Mouse (Mus musculus): ENCODE measurements around the gene Klf3.

Klf3 gene

GRCm38 (mm10) chr5:64830773-64831172 lies 27.6 kb downstream of the Klf3 start:
- in situ Hi-C loops (cut with MboI; ENCODE audit: low sequenced_read_pairs) = no loop called here

- in situ Hi-C loops (cut with MboI; ENCODE audit: low sequenced_read_pairs) = no loop called here
These were observed 30.2 kb downstream of the Klf3 start for GRCm38 (mm10) chr5:64833410-64833809.

- in situ Hi-C loops (cut with MboI; ENCODE audit: low sequenced_read_pairs) = no loop called here
These were observed 31.0 kb downstream of the Klf3 start for GRCm38 (mm10) chr5:64834213-64834612.

GRCm38 (mm10) chr5:64835295-64835694 lies 32.1 kb downstream of the Klf3 start:
- in situ Hi-C loops (cut with MboI; ENCODE audit: low sequenced_read_pairs) = no loop called here

- in situ Hi-C loops (cut with MboI; ENCODE audit: low sequenced_read_pairs) = no loop called here
These were observed 35.9 kb downstream of the Klf3 start for GRCm38 (mm10) chr5:64839016-64839599.

- in situ Hi-C loops (cut with MboI; ENCODE audit: low sequenced_read_pairs) = no loop called here
These were observed 36.9 kb downstream of the Klf3 start for GRCm38 (mm10) chr5:64840087-64840486.

GRCm38 (mm10) chr5:64844622-64845021 lies 41.4 kb downstream of the Klf3 start:
- in situ Hi-C loops (cut with MboI; ENCODE audit: low sequenced_read_pairs) = no loop called here

GRCm38 (mm10) chr5:64847305-64847704 lies 44.1 kb downstream of the Klf3 start:
- in situ Hi-C loops (cut with MboI; ENCODE audit: low sequenced_read_pairs) = no loop called here

- in situ Hi-C loops (cut with MboI; ENCODE audit: low sequenced_read_pairs) = no loop called here
These were observed 46.7 kb downstream of the Klf3 start for GRCm38 (mm10) chr5:64849892-64850291.

- in situ Hi-C loops (cut with MboI; ENCODE audit: low sequenced_read_pairs) = no loop called here
These were observed 49.6 kb downstream of the Klf3 start for GRCm38 (mm10) chr5:64852656-64853398.

GRCm38 (mm10) chr5:64853421-64853820 lies 50.2 kb downstream of the Klf3 start:
- in situ Hi-C loops (cut with MboI; ENCODE audit: low sequenced_read_pairs) = no loop called here

GRCm38 (mm10) chr5:64855199-64855598 lies 52.0 kb downstream of the Klf3 start:
- in situ Hi-C loops (cut with MboI; ENCODE audit: low sequenced_read_pairs) = no loop called here

GRCm38 (mm10) chr5:64860900-64861470 lies 57.8 kb downstream of the Klf3 start:
- in situ Hi-C loops (cut with MboI; ENCODE audit: low sequenced_read_pairs) = no loop called here

GRCm38 (mm10) chr5:64861471-64862199 lies 58.4 kb downstream of the Klf3 start:
- in situ Hi-C loops (cut with MboI; ENCODE audit: low sequenced_read_pairs) = no loop called here

GRCm38 (mm10) chr5:64862269-64862668 lies 59.1 kb downstream of the Klf3 start:
- in situ Hi-C loops (cut with MboI; ENCODE audit: low sequenced_read_pairs) = no loop called here

GRCm38 (mm10) chr5:64864699-64865108 lies 61.5 kb downstream of the Klf3 start:
- in situ Hi-C loops (cut with MboI; ENCODE audit: low sequenced_read_pairs) = no loop called here

- in situ Hi-C loops (cut with MboI; ENCODE audit: low sequenced_read_pairs) = no loop called here
These were observed 62.2 kb downstream of the Klf3 start for GRCm38 (mm10) chr5:64865219-64865964.

GRCm38 (mm10) chr5:64866331-64867050 lies 63.3 kb downstream of the Klf3 start:
- in situ Hi-C loops (cut with MboI; ENCODE audit: low sequenced_read_pairs) = no loop called here

GRCm38 (mm10) chr5:64867124-64867523 lies 63.9 kb downstream of the Klf3 start:
- in situ Hi-C loops (cut with MboI; ENCODE audit: low sequenced_read_pairs) = no loop called here

- in situ Hi-C loops (cut with MboI; ENCODE audit: low sequenced_read_pairs) = no loop called here
These were observed 64.4 kb downstream of the Klf3 start for GRCm38 (mm10) chr5:64867551-64867950.
